Mouse (Mus musculus) G1E (cell line): ENCODE data around the gene Gpatch2.

ENCODE experiments used
- CTCF ChIP-seq: IDR thresholded peaks from 2 replicates; pipeline ENCODE4 v1.5.1; 2012; ENCODE audit warnings: low read depth, low read length, inconsistent platforms, mixed read lengths
- GATA1 ChIP-seq: IDR thresholded peaks from 2 replicates; pipeline ENCODE4 v1.6.1; 2012; ENCODE audit warnings: borderline replicate concordance, low read length, inconsistent platforms, mixed read lengths
- GATA2 ChIP-seq: IDR thresholded peaks from 2 replicates; pipeline ENCODE4 v1.6.1; 2012; ENCODE audit warnings: low read depth, low read length, inconsistent platforms, borderline replicate concordance
- POLR2AphosphoS5 ChIP-seq: IDR thresholded peaks from 2 replicates; pipeline ENCODE4 v1.6.1; 2012; ENCODE audit warnings: low read depth, low read length, inconsistent platforms; ENCODE audit not compliant: insufficient replicate concordance
- TAL1 ChIP-seq: conservative IDR thresholded peaks from 2 replicates; pipeline ENCODE4 v1.6.1; 2012; ENCODE audit warnings: low read depth, low read length, inconsistent platforms, mixed read lengths

GRCm38 (mm10) chr1:187291480-187292394 is 76.4 kb downstream of the Gpatch2 start:
- TF ChIP-seq CTCF (no peak), GATA2 (no peak), POLR2AphosphoS5 (no peak), GATA1 (no peak), TAL1 (no peak)
